Mouse (Mus musculus) T-helper 1 cell (primary cell): Measurements from ENCODE around the gene 4833439L19Rik.

Experiments used
- in situ Hi-C: fragments of 300-600 bp; cut with MboI, MseI; formaldehyde crosslinking; loops from one replicate; pipeline ENCODE4 v1.15.1; 2025; ENCODE audit warnings: high pct_unique_total_duplicates

4833439L19Rik gene

DNA sequence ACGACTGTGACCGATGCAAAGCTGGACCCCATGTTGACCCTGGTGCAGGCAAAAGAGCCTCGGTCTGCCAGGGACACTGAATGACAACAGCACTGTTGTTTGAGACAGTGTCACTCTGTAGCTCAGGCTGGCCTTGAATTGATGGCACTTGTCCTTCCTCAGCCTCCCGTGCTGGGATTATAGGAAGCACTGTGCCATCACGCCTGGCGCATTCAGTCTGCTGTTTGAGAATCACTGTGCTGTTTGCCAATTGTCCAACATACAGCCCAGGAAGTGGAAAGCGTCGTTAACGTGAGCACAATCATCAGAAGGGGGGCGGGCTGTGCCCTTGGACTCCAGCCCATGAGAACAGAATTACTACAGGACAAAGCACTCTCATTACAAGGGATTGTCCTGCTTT is 16.9 kb upstream of the 4833439L19Rik start:
- in situ Hi-C loops, result no loop called here

GRCm38 (mm10) chr13:54581385-54581784 is 16.1 kb upstream of the 4833439L19Rik start:
- in situ Hi-C loops, result no loop called here

GRCm38 (mm10) chr13:54577652-54578507 is 12.6 kb upstream of the 4833439L19Rik start:
- in situ Hi-C loops, result no loop called here

GRCm38 (mm10) chr13:54575489-54575888 is 10.3 kb upstream of the 4833439L19Rik start:
- in situ Hi-C loops, result no loop called here

DNA sequence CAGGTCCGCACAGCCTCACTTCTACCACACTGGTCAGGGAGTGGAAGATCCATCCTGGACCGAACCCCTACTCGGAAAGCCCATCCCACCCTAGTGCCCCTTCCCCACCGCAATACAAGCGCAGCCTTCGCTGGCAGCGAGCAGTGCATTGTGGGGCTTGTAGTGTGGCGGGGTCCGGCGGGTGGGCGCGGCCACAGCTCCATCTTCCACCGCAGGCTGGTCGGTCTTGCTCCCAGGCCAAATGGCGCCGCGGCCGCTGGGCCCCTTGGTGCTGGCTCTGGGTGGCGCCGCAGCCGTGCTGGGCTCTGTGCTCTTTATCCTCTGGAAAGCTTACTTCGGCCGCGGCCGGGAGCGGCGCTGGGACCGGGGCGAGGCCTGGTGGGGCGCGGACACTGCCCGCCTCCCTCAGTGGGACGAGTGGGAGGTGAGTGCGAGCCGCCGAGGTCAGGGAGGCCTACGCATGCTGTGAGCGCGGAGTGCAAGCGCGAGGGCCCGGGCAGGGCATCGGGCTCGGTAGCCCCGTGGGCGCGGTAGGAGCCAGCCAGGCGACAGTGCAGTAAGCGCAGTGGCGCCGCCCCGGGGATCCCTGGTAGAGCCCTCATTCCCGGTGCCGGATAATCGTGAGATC is 9.7 kb upstream of the 4833439L19Rik start, which contains the start of gene Arl10:
TSS of gene Arl10 (plus strand) at position 162 of the 628 bp plus-strand sequence.
- in situ Hi-C loops, result no loop called here

- in situ Hi-C loops, result no loop called here
Observed at GRCm38 (mm10) chr13:54572621-54573020, 7.4 kb upstream of the 4833439L19Rik start.

- in situ Hi-C loops, result no loop called here
Observed at GRCm38 (mm10) chr13:54571637-54572036, 6.4 kb upstream of the 4833439L19Rik start.

DNA sequence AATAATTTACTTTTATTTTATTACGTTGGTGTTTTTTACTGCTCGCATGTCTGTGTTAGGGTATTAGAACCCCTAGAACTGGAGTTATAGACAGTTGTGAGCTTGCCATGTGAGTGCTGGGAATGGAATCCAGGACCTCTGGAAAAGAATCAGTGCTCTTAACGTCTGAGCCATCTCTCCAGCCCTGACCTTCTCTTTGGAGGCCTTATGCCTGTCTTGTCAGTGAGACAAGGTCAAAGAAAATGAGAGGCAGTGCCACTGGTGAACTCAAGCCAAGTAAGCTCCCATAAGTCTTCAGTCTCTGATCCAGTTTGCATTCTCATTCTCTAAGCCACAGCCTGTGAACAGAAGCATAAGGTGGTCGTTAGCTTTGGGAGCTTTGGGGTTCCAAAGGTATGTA is 5.5 kb upstream of the 4833439L19Rik start:
- in situ Hi-C loops, result no loop called here

DNA sequence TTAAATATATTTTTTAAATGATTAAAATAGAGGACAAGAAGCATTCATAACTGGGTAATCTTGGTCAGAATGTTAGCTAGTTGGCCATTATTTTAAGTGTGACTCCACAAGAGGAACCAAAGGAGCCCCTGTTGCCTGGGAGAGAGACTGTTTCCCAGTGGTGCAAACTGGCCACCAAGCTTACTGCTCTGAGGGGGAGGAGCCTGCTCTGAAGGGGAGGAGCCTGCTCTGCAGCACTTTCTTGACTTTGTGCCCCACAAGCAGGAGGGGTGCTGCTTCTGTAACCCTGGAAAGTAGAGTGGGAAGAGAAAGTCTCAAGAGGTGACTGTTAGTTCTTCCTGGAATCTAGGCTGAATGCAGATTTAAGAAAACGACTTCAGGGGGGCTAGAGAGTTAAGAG is 4.0 kb upstream of the 4833439L19Rik start:
- in situ Hi-C loops, result no loop called here

GRCm38 (mm10) chr13:54568380-54568779 is 3.1 kb upstream of the 4833439L19Rik start:
- in situ Hi-C loops, result no loop called here

- in situ Hi-C loops, result no loop called here
Observed at GRCm38 (mm10) chr13:54565594-54566345, 535 bp upstream of the 4833439L19Rik start.

GRCm38 (mm10) chr13:54564232-54565200 is 719 bp downstream of the 4833439L19Rik start:
- in situ Hi-C loops, result no loop called here

DNA sequence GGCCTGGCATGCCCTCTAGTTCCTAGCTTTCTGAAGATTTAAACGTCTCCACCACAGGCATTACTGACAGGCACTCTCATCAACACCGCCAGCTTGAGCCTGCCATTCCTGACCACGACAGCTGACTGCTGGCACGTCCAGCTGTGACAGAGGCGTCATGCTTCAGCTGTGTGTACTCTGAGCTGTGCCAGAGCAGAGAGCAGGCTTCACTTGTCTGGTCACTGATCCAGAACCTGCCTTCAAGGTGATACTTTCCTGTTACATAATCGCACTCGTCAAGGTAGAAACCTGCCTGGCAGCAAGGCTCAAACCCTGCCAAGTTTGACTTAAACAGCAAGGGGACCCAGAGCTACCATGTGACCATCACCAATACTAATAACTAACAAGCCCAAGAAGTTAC is 2.7 kb downstream of the 4833439L19Rik start:
- in situ Hi-C loops, result no loop called here

DNA sequence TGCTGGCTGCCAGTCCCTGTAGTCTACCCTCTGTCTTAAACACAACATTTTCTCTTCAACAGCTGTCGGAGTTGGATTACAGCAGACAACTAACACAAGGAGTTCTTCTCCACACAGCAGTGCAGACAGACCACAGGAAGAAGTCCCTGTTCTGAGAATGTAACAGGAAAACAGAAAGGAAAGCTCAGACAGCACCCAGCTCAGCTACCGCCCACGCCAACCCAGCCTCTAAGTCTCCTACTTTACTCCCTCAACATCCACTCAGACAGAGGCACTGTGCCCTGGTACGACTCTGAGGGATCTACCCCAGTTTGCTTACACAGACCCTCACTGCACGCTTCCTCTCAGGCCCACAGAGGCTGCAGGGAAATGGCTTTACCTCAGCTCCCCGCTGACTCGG is 4.6 kb downstream of the 4833439L19Rik start:
- in situ Hi-C loops, result no loop called here

- in situ Hi-C loops, result no loop called here
Observed at GRCm38 (mm10) chr13:54559656-54560055, 5.6 kb downstream of the 4833439L19Rik start.

DNA sequence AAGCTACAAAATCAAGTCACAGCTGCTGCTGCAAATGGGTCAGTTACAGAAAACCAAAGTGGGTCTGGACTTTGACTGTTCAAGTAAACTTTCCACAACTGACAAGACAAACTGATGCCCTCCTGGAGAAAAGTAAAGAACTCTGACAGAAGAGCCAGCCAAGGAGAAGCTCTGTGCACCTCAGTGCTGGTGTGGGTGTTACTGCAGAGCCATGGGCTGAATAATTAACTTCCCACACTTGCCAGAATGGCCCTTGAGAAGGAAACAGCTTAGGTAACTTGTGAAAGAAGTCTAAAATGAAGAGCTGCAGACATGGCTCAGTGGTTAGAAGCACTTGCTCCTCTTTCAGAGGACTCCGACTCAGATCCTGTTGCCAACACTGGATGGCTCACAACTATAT is 7.6 kb downstream of the 4833439L19Rik start:
- in situ Hi-C loops, result no loop called here

DNA sequence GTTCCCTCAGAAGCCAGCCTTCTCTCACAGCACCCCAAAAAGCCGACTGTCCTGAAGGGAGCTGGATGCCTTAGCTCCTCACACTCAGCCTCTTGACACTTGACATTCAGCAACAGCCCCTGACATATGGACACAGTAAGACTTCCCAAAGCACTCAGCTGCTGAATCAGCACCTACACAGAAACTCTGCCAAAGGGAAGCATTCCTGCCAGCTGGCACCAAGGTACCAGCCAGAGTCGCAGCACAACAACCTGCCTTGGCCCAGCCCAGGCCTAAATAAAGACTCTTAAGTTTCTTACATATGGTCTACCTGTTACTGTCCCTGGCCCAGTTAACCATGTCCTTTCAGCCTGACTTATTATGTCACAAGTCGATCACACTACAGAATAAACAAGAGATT is 8.4 kb downstream of the 4833439L19Rik start:
- in situ Hi-C loops, result no loop called here

GRCm38 (mm10) chr13:54556176-54556575 is 9.1 kb downstream of the 4833439L19Rik start:
- in situ Hi-C loops, result no loop called here

DNA sequence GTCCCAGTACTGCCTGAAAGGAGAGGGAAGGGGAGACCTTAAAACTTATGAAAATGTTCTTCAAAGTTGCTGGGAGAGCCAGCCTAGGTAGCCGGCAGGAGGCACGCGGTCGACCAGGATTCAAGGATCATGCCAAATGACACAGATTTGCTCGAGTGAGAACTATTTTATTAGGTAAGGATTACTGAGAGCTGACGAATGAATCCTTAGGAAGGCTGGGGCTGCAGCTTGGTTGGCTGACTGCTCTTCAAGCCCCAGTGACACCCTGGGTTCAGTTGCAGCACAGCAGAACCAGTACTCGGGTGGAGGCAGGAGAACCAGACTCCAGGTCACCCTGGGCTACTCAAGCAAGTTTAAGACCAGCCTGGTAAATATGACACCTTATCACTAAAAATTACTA is 17.2 kb downstream of the 4833439L19Rik start:
- in situ Hi-C loops, result no loop called here

GRCm38 (mm10) chr13:54532134-54532533 is 33.1 kb downstream of the 4833439L19Rik start:
- in situ Hi-C loops, result no loop called here

- in situ Hi-C loops, result no loop called here
Observed at GRCm38 (mm10) chr13:54527140-54527539, 38.1 kb downstream of the 4833439L19Rik start.
